ENCODE assay signal across 8 mouse cellular contexts in the genomic region with DNA sequence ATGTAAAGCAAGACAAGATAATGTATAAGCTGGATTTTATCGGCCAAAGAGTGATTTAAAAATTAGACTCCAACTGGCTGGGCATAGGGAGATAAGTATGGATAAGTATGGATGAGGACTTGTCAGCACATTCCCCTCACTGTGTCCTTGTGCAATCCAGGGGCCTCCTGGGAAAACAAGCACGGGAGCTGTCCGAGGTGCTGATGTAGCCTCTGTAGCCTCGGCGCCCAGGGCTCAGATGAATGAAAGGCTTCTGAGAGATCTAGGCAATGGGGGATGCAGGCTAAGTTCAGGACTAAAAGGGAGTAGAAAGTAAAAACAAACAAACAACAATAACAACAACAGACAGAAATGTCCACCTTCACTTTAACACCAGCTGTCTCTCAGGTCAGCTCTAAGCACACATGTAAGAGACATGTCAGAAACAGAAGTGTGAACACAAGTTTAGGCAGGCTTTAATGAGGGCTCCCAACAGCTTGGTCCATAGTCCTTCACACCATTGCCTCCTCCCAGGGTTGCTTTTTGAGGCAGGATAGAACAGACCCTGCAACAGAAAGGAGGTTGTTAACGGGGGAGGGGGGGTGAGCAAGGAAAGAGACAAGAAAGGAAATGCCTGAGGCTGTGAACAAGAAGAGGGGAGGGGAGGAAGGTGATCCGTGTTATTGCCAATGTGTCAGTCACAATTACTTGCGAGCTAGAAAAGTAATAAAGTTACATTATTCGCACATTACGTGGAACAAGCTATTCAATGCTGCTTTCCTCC.
DNase-seq lines count a peak whose midpoint lies in the region.

No protein-coding gene starts in this region.

- H3K36me3 ChIP-seq in limb, embryonic 10.5 days = no peaks in the 10 kb centered on the region

- H3K27me3 ChIP-seq in limb, embryonic 10.5 days (ENCODE audit: low read depth, poor library complexity, severe bottlenecking) = no peaks in the 10 kb centered on the region

- no peaks in the 10 kb centered on the region for H3K9me3 ChIP-seq in limb, embryonic 10.5 days (replicated peaks)

- H3K4me3 ChIP-seq in limb, embryonic 10.5 days = no peak overlapping the region

- H3K27ac ChIP-seq in limb, embryonic 10.5 days = no peak overlapping the region

- DNase-seq in heart, adult 18-20 months = peak; percentile 3 to 25
- no peak for DNase-seq in heart, adult 9 months (ENCODE audit: low spot score in 2 of 2)
- DNase-seq in 3T3-L1 (ENCODE audit: low read depth, low spot score) = peak; percentile 74
- DNase-seq in embryo, embryonic 10 days (ENCODE audit: low spot score) = peak; percentile 88
- peak; percentile 88 for DNase-seq in limb, embryonic 10.5 days (ENCODE audit: low spot score)
- DNase-seq in spleen, postnatal 10 days (ENCODE audit: low spot score in 2 of 2) = no peak
- DNase-seq in right cerebral cortex, postnatal 10 days (ENCODE audit: low spot score in 2 of 2) = no peak
- DNase-seq in urinary bladder, postnatal 4 days (ENCODE audit: low spot score in 2 of 2) = no peak

- WGBS in limb, embryonic 10.5 days = 39% methylated on average over 10 of the region's 10 CpGs

- H3K4me1 ChIP-seq in limb, embryonic 10.5 days = peaks cover 10% of the 10 kb centered on the region

Comparison
In these comparisons a context has a peak if more than half of its experiments do, and no peak if none do; other contexts are left out.
1. DNase-seq: peak in heart, adult 18-20 months (2 of 2), 3T3-L1 (single experiment), embryo, embryonic 10 days (single experiment) and limb, embryonic 10.5 days (single experiment); none in heart, adult 9 months (0 of 2), spleen, postnatal 10 days (0 of 2), right cerebral cortex, postnatal 10 days (0 of 2) and urinary bladder, postnatal 4 days (0 of 2).